Mouse (Mus musculus) ES-E14 (cell line): ENCODE data around the gene Selenbp1. TPM values are rescaled to one million over a fixed set of nuclear protein-coding genes. Genes with fewer than 3 reads are reported as not detected.
"Not testable (repeated sequence)": the region's sequence is repeated elsewhere in the genome, so short reads cannot be mapped to it uniquely, and the experiment has no call there.

Experiments used
- DNase-seq: peaks from one replicate; pipeline ENCODE4 v3.0.0-alpha.2; 2013; ENCODE audit warnings: low read depth, low spot score
- H3K27ac ChIP-seq: 2 replicates; pipeline ENCODE4 v1.5.1; 2012; ENCODE audit warnings: low read depth, mild to moderate bottlenecking, low read length, moderate library complexity, mixed read lengths; ENCODE audit not compliant: poor library complexity, insufficient read depth, severe bottlenecking
- H3K36me3 ChIP-seq: 2 replicates; pipeline ENCODE4 v1.6.1; 2012; ENCODE audit warnings: mild to moderate bottlenecking, low read length, moderate library complexity, mixed read lengths; ENCODE audit not compliant: control insufficient read depth, poor library complexity, insufficient read depth, severe bottlenecking
- H3K4me1 ChIP-seq, 2 experiments: fragments of 150-350 bp in 1 of 2; sonication (generic) in 1 of 2; 2 replicates each; pipeline ENCODE4 v1.6.1; 2012; ENCODE audit warnings: low read length in 2 of 2, mild to moderate bottlenecking in 1 of 2, mixed read lengths in 1 of 2; ENCODE audit not compliant: control insufficient read depth in 2 of 2, insufficient read depth in 2 of 2, poor library complexity in 1 of 2
- H3K4me3 ChIP-seq, 2 experiments: fragments of 150-350 bp in 1 of 2; sonication (generic) in 1 of 2; 2 replicates each; pipeline ENCODE4 v1.5.1; 2012; ENCODE audit warnings: low read length in 2 of 2, low read depth in 1 of 2, mild to moderate bottlenecking in 1 of 2, mixed read lengths in 1 of 2; ENCODE audit not compliant: insufficient read depth in 1 of 2, poor library complexity in 1 of 2, severe bottlenecking in 1 of 2
- H3K9ac ChIP-seq: 2 replicates; pipeline ENCODE4 v1.6.1; 2012; ENCODE audit warnings: low read depth, mild to moderate bottlenecking, low read length, mixed read lengths; ENCODE audit not compliant: poor library complexity, insufficient read depth, severe bottlenecking
- H3K9me3 ChIP-seq: fragments of 150-350 bp; sonication (generic); 2 replicates; pipeline ENCODE4 v1.6.1; 2012; ENCODE audit warnings: low read depth, mild to moderate bottlenecking, low read length; ENCODE audit not compliant: control insufficient read depth, insufficient read depth
- in situ Hi-C, 2 experiments: fragments of 600-800 bp; cut with MboI; formaldehyde crosslinking; loops; one replicate each; pipeline ENCODE4 v1.15.1; 2025; ENCODE audit warnings: low sequenced_read_pairs in 2 of 2, inconsistent platforms in 1 of 2; ENCODE audit not compliant: unreplicated experiment in 2 of 2
- total RNA-seq: library from RNA; depleted of rRNA; stranded (reverse); fragments of 300-350 nt; gene quantifications from 2 replicates; pipeline ENCODE4 v1.2.3, GENCODE M21; 2012

Selenbp1 gene
- total RNA-seq, 1 experiment = 1.5 TPM

GRCm38 (mm10) chr3:94933604-94934003 lies 748 bp downstream of the Selenbp1 start:
- H3K36me3 ChIP-seq, H3K9ac ChIP-seq, DNase-seq, in situ Hi-C loops, H3K27ac ChIP-seq, H3K9me3 ChIP-seq, H3K4me3 ChIP-seq: not testable (repeated sequence)
- H3K4me1 ChIP-seq = peaks cover 1 to 11% of the 10 kb centered on the region in 2 experiments; a peak in 2 of 4 replicates

DNA sequence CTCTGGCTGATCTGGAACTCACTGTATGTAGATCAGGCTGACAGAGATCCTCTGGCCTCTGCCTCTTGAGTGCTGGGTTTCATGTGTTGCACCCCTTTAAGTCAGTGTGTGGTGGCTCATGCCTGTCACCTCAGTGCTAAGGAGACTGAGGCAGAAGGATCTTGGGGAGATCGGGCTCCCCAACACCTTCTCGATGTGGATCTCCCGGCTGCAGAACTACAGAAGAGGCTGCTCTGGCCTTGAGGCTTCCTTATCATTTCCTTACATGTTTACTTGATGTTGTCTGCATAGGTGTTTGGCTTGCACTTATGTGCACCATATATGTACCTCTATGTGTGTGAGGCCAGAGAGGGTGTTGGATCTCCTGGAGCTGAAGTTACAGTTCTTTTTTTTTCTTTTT lies 1.7 kb downstream of the Selenbp1 start:
- H3K9ac ChIP-seq, H3K4me3 ChIP-seq, H3K36me3 ChIP-seq, H3K9me3 ChIP-seq, in situ Hi-C loops, H3K27ac ChIP-seq, DNase-seq: not testable (repeated sequence)
- peaks cover 1 to 11% of the 10 kb centered on the region in 2 experiments; a peak in 2 of 4 replicates for H3K4me1 ChIP-seq

DNA sequence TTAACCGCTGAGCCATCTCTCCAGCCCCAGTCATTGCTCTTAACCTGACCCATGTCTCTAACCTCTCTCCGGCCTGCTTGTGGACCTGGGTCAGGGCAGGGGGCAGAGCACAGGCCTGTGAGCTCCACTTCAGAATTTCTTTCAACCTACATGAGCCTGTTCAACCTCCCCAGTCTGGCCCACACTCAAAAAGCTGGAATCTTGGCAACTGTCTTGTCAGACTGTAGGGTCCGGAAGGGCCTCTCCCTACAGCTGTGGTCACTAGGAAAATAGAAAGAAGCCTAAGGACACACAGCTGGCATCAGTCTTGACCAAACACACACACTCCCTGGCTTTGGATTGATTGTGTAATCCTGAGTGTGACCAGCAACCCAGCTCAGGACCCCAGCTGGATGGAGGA lies 2.5 kb downstream of the Selenbp1 start:
- DNase-seq, H3K27ac ChIP-seq, H3K9me3 ChIP-seq, H3K36me3 ChIP-seq, H3K4me3 ChIP-seq, H3K9ac ChIP-seq, in situ Hi-C loops: not testable (repeated sequence)
- H3K4me1 ChIP-seq = peaks cover 1 to 10% of the 10 kb centered on the region in 2 experiments; a peak in 2 of 4 replicates

DNA sequence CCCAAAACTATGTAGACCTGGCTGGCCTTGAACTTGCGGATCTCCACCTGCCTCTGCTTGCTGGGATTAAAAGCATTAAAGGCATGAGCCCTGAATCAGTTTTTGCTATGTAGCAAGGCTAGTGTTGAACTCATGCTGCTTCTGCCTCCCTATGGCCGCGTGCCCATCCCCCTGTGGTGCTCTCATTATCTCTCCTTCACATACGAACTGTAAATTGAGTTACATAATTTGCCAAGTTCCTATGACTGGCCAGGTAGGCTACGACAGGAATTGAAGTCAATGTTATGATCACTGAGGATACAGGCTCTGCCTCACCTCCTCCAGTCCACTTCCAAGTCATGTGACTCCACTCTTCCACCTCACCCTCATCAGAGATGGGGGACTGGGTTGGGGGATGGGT lies 3.3 kb downstream of the Selenbp1 start:
- not testable (repeated sequence) for H3K36me3 ChIP-seq

DNA sequence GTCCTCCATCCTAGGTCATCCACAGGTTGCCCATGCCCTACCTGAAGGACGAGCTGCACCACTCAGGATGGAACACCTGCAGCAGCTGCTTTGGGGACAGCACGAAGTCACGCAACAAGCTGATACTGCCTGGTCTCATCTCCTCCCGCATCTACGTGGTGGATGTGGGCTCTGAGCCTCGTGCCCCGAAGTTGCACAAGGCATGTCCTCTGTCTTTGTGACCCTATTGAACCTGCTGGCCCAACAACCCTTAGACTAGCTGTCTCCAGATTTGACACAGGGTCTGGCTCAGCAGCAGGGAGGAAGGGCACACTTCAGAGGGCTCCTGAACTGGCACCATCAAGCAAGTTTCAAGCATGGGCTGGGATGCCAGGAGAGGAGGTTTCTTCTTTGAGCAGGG lies 4.3 kb downstream of the Selenbp1 start:
- H3K9me3 ChIP-seq, H3K4me3 ChIP-seq, H3K36me3 ChIP-seq, in situ Hi-C loops, H3K27ac ChIP-seq, DNase-seq, H3K4me1 ChIP-seq, H3K9ac ChIP-seq: not testable (repeated sequence)

More for the DNA sequence above, 3.3 kb downstream of the Selenbp1 start:
- H3K4me3 ChIP-seq, H3K9ac ChIP-seq, DNase-seq, H3K4me1 ChIP-seq, in situ Hi-C loops, H3K27ac ChIP-seq, H3K9me3 ChIP-seq: not testable (repeated sequence)

GRCm38 (mm10) chr3:94940033-94940432 lies 7.2 kb downstream of the Selenbp1 start:
- in situ Hi-C loops, H3K4me3 ChIP-seq, DNase-seq, H3K36me3 ChIP-seq, H3K9me3 ChIP-seq, H3K4me1 ChIP-seq, H3K9ac ChIP-seq, H3K27ac ChIP-seq: not testable (repeated sequence)

- H3K4me1 ChIP-seq, DNase-seq, H3K36me3 ChIP-seq, in situ Hi-C loops, H3K9ac ChIP-seq, H3K4me3 ChIP-seq, H3K9me3 ChIP-seq, H3K27ac ChIP-seq: not testable (repeated sequence)
These were observed 9.5 kb downstream of the Selenbp1 start for GRCm38 (mm10) chr3:94942211-94942967.

DNA sequence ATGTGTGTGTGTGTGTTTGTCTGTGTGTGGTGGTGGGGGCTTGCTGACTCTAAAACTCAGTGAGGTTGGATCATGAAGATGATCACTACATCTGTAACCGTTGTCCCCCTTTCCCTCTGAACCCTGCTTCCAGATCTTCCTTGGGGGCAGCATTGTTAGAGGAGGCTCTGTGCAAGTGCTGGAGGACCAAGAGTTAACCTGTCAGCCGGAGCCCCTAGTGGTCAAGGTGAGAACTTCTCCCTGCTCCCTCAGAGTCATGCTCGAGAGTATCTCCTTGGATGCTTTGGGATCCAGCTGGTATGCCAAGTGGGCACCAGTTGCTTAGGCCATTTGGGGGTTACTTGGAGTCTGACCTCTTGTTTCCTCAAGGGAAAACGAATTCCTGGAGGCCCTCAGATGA lies 10.8 kb downstream of the Selenbp1 start:
- H3K27ac ChIP-seq, H3K4me3 ChIP-seq, H3K9ac ChIP-seq, H3K4me1 ChIP-seq, H3K36me3 ChIP-seq, DNase-seq, in situ Hi-C loops, H3K9me3 ChIP-seq: not testable (repeated sequence)
